Mouse (Mus musculus) bone marrow macrophage, adult 2 months (primary cell): ENCODE measurements around the gene Dnajc1.

Source experiments
- CTCF ChIP-seq: IDR thresholded peaks from 2 replicates; pipeline ENCODE4 v1.5.1; 2012; ENCODE audit warnings: low read depth, mild to moderate bottlenecking, low read length, moderate library complexity
- POLR2A ChIP-seq: IDR thresholded peaks from 2 replicates; pipeline ENCODE4 v1.6.1; 2012; ENCODE audit warnings: mild to moderate bottlenecking, low read depth, low read length, borderline replicate concordance

DNA sequence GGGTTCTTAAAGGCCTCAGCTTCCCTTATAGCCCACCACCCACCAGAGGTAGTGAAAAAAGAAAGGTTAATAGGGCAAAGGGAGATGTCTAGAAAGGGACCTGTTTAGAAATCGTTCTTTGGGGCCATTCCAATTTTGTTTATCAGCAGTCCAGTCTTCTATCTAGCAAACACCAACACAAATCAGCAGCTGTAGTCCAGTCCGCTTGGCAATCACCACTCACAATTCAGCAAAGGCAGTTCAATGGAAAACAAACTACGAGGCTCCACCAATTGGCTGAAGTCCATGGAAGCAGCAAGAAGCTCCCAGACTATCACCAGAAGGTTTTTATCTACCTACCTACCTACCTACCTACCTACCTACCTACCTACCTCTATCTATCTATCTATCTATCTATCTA lies 236.5 kb downstream of the Dnajc1 start:
- TF ChIP-seq CTCF, result no peak
- TF ChIP-seq POLR2A, result no peak
